Mouse (Mus musculus): ENCODE measurements at regions not wholly inside any gene's neighbourhood (a gene's known extent, or its start where the extent isn't known, plus 50 kb on each side); places are given as distances from the start of the nearest gene placed in this dataset.

- TF ChIP-seq CTCF (conservative IDR thresholded peaks at IDR 0.05; ENCODE audit: low read length) = no peak
- no peak for TF ChIP-seq NANOG (IDR thresholded peaks at IDR 0.05; ENCODE audit: borderline replicate concordance, low read length)
Observed at GRCm38 (mm10) chr5:64024420-64024819, 55.7 kb upstream of the Rell1 start.
